Mouse (Mus musculus): ENCODE measurements at regions not wholly inside any gene's neighbourhood (a gene's known extent, or its start where the extent isn't known, plus 50 kb on each side); places are given as distances from the start of the nearest gene placed in this dataset.

DNA sequence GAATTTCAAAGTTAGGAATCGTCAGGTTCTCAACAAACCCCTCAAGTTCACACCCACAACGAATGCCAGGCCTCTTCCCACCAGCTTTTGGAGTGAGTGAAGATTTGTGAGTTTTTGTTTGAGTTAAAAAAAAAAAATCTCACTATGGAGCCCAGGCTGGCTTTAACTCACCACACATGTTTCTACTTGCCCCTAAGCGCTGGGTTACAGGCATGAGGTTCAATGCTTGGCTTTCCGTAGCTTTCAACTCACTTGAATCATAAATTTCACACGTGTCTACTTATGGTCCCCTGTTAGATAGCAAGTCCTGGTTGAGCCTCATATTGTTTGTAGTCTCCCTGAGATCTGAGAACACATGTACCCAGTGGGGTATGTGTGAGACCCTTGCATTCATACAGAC is 122.8 kb upstream of the Efna5 start:
- Histone ChIP-seq H3K27ac (ENCODE audit: low read length) (no peak overlapping the region), H3K9ac (replicated peaks; ENCODE audit: low read depth) (no peak overlapping the region), H3K9me3 (ENCODE audit: low read length) (no peaks in the 10 kb centered on the region), H3K36me3 (ENCODE audit: insufficient read depth, low read length) (no peaks in the 10 kb centered on the region), H3K4me3 (ENCODE audit: low read depth, low read length) (no peak overlapping the region), H3K4me1 (ENCODE audit: insufficient read depth, low read depth, low read length) (no peaks in the 10 kb centered on the region), H3K4me2 (replicated peaks; ENCODE audit: low read depth, low read length) (no peak overlapping the region), H3K27me3 (replicated peaks; ENCODE audit: insufficient read depth, low read length) (no peaks in the 10 kb centered on the region)
- TF ChIP-seq EP300 (IDR thresholded peaks at IDR 0.05) = no peak
- no peak for TF ChIP-seq CTCF (IDR thresholded peaks at IDR 0.05)
- no peak for DNase-seq (ENCODE audit: low spot score)
- ATAC-seq = no peak
- 80% methylated on average over 5 of the region's 5 CpGs for WGBS

GRCm38 (mm10) chr17:63002729-63003128 is 121.6 kb upstream of the Efna5 start:
- H3K36me3 ChIP-seq (ENCODE audit: insufficient read depth, low read length) = no peaks in the 10 kb centered on the region
- no peak for ATAC-seq

GRCm38 (mm10) chr17:63001898-63002297 is 120.8 kb upstream of the Efna5 start:
- TF ChIP-seq EP300 (IDR thresholded peaks at IDR 0.05) (no peak), CTCF (IDR thresholded peaks at IDR 0.05) (no peak)
- Histone ChIP-seq H3K27me3 (replicated peaks; ENCODE audit: insufficient read depth, low read length) (no peaks in the 10 kb centered on the region), H3K9me3 (ENCODE audit: low read length) (no peaks in the 10 kb centered on the region), H3K4me1 (ENCODE audit: insufficient read depth, low read depth, low read length) (no peaks in the 10 kb centered on the region), H3K9ac (replicated peaks; ENCODE audit: low read depth) (no peak overlapping the region), H3K27ac (ENCODE audit: low read length) (no peak overlapping the region), H3K4me3 (ENCODE audit: low read depth, low read length) (no peak overlapping the region), H3K4me2 (replicated peaks; ENCODE audit: low read depth, low read length) (no peak overlapping the region), H3K36me3 (ENCODE audit: insufficient read depth, low read length) (no peaks in the 10 kb centered on the region)
- 27% methylated on average over 2 of the region's 2 CpGs for WGBS
- no peak for DNase-seq (ENCODE audit: low spot score)
- no peak for ATAC-seq

More at GRCm38 (mm10) chr17:63002729-63003128, 121.6 kb upstream of the Efna5 start:
- Histone ChIP-seq H3K9ac (replicated peaks; ENCODE audit: low read depth) (no peak overlapping the region), H3K4me2 (replicated peaks; ENCODE audit: low read depth, low read length) (no peak overlapping the region), H3K27ac (ENCODE audit: low read length) (no peak overlapping the region), H3K4me1 (ENCODE audit: insufficient read depth, low read depth, low read length) (no peaks in the 10 kb centered on the region), H3K27me3 (replicated peaks; ENCODE audit: insufficient read depth, low read length) (no peaks in the 10 kb centered on the region), H3K4me3 (ENCODE audit: low read depth, low read length) (no peak overlapping the region), H3K9me3 (ENCODE audit: low read length) (no peaks in the 10 kb centered on the region)
- no peak for DNase-seq (ENCODE audit: low spot score)
- TF ChIP-seq EP300 (IDR thresholded peaks at IDR 0.05) (no peak), CTCF (IDR thresholded peaks at IDR 0.05) (no peak)
- WGBS = 96% methylated on average over 4 of the region's 4 CpGs

GRCm38 (mm10) chr17:62997691-62998090 is 116.6 kb upstream of the Efna5 start:
- no peaks in the 10 kb centered on the region for H3K9me3 ChIP-seq (ENCODE audit: low read length)
- H3K27me3 ChIP-seq (replicated peaks; ENCODE audit: insufficient read depth, low read length) = no peaks in the 10 kb centered on the region
- no peaks in the 10 kb centered on the region for H3K4me1 ChIP-seq (ENCODE audit: insufficient read depth, low read depth, low read length)
- 77% methylated on average over 5 of the region's 5 CpGs for WGBS
- H3K9ac ChIP-seq (replicated peaks; ENCODE audit: low read depth) = no peak overlapping the region
- H3K36me3 ChIP-seq (ENCODE audit: insufficient read depth, low read length) = no peaks in the 10 kb centered on the region
- H3K27ac ChIP-seq (ENCODE audit: low read length) = no peak overlapping the region
- no peak overlapping the region for H3K4me3 ChIP-seq (ENCODE audit: low read depth, low read length)
- H3K4me2 ChIP-seq (replicated peaks; ENCODE audit: low read depth, low read length) = no peak overlapping the region
- ATAC-seq (no peak), DNase-seq (ENCODE audit: low spot score) (no peak)
- TF ChIP-seq EP300 (IDR thresholded peaks at IDR 0.05) (no peak), CTCF (IDR thresholded peaks at IDR 0.05) (no peak)

GRCm38 (mm10) chr17:62995316-62995715 is 114.2 kb upstream of the Efna5 start:
- Histone ChIP-seq H3K36me3 (ENCODE audit: insufficient read depth, low read length) (no peaks in the 10 kb centered on the region), H3K9ac (replicated peaks; ENCODE audit: low read depth) (no peak overlapping the region), H3K4me3 (ENCODE audit: low read depth, low read length) (no peak overlapping the region), H3K4me2 (replicated peaks; ENCODE audit: low read depth, low read length) (no peak overlapping the region), H3K9me3 (ENCODE audit: low read length) (no peaks in the 10 kb centered on the region), H3K27ac (ENCODE audit: low read length) (no peak overlapping the region), H3K27me3 (replicated peaks; ENCODE audit: insufficient read depth, low read length) (no peaks in the 10 kb centered on the region), H3K4me1 (ENCODE audit: insufficient read depth, low read depth, low read length) (no peaks in the 10 kb centered on the region)
- WGBS = 50% methylated on average over 3 of the region's 3 CpGs
- no peak for ATAC-seq
- DNase-seq (ENCODE audit: low spot score) = no peak
- no peak for TF ChIP-seq CTCF (IDR thresholded peaks at IDR 0.05)
- no peak for TF ChIP-seq EP300 (IDR thresholded peaks at IDR 0.05)

GRCm38 (mm10) chr17:62992977-62993376 is 111.9 kb upstream of the Efna5 start:
- no peak overlapping the region for H3K4me3 ChIP-seq (ENCODE audit: low read depth, low read length)
- ATAC-seq = no peak
- H3K27me3 ChIP-seq (replicated peaks; ENCODE audit: insufficient read depth, low read length) = no peaks in the 10 kb centered on the region
- no peaks in the 10 kb centered on the region for H3K9me3 ChIP-seq (ENCODE audit: low read length)
- WGBS = 67% methylated on average over 2 of the region's 2 CpGs
- no peaks in the 10 kb centered on the region for H3K4me1 ChIP-seq (ENCODE audit: insufficient read depth, low read depth, low read length)
- no peak overlapping the region for H3K9ac ChIP-seq (replicated peaks; ENCODE audit: low read depth)
- H3K27ac ChIP-seq (ENCODE audit: low read length) = no peak overlapping the region
- H3K36me3 ChIP-seq (ENCODE audit: insufficient read depth, low read length) = no peaks in the 10 kb centered on the region
- no peak for TF ChIP-seq EP300 (IDR thresholded peaks at IDR 0.05)
- TF ChIP-seq CTCF (IDR thresholded peaks at IDR 0.05) = no peak
- H3K4me2 ChIP-seq (replicated peaks; ENCODE audit: low read depth, low read length) = no peak overlapping the region
- no peak for DNase-seq (ENCODE audit: low spot score)

DNA sequence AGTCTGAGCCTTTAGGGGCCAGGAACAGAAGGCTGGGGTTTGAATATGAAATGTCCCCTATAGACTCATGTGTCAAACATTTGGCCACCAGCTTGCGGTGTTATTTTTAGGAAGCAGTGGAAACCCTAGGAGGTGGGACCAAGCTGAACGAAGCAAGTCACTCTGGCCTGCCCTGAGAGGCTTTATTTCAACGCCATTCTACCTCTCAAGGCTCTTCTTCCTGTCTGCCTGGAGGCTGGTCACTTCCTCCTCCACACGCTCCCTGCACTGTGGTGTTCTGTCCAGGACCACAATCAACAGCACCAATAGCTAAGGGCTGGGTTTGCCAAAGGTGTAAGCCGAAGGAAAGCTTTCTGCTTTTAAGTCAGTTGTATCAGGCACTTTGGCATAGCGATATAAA is 105.2 kb upstream of the Efna5 start:
- ATAC-seq = no peak
- H3K4me3 ChIP-seq (ENCODE audit: low read depth, low read length) = no peak overlapping the region
- 70% methylated on average over 6 of the region's 6 CpGs for WGBS
- H3K36me3 ChIP-seq (ENCODE audit: insufficient read depth, low read length) = no peaks in the 10 kb centered on the region
- no peak for DNase-seq (ENCODE audit: low spot score)
- H3K9me3 ChIP-seq (ENCODE audit: low read length) = no peaks in the 10 kb centered on the region
- TF ChIP-seq CTCF (IDR thresholded peaks at IDR 0.05) (no peak), EP300 (IDR thresholded peaks at IDR 0.05) (no peak)
- H3K27ac ChIP-seq (ENCODE audit: low read length) = no peak overlapping the region
- no peaks in the 10 kb centered on the region for H3K27me3 ChIP-seq (replicated peaks; ENCODE audit: insufficient read depth, low read length)
- H3K4me1 ChIP-seq (ENCODE audit: insufficient read depth, low read depth, low read length) = no peaks in the 10 kb centered on the region
- H3K9ac ChIP-seq (replicated peaks; ENCODE audit: low read depth) = no peak overlapping the region
- H3K4me2 ChIP-seq (replicated peaks; ENCODE audit: low read depth, low read length) = no peak overlapping the region

Measured in lung, postnatal 0 days (tissue).